Mouse (Mus musculus) layer of hippocampus, adult 18-20 months (tissue): ENCODE measurements around the gene Nfasc. TPM values are rescaled to one million over a fixed set of nuclear protein-coding genes. Genes with fewer than 3 reads are reported as not detected.

Experiments used
- total RNA-seq, 2 experiments: library from RNA; stranded (reverse); gene quantifications; 2 replicates each; pipeline ENCODE4 v1.2.3; 2021

The Nfasc gene
- total RNA-seq, 2 experiments from 2014 or later = 139 to 143 TPM

Other genes starting within 250 kb of the Nfasc start
- gene Tmem81, start 235.6 kb downstream of the Nfasc start, total RNA-seq = 1 to 10 TPM; 5.3 to 6.3 TPM
- gene Cntn2, start 198.5 kb downstream of the Nfasc start, total RNA-seq = 10 to 100 TPM; 68.0 to 84.8 TPM
- gene Lrrn2, start 138.5 kb upstream of the Nfasc start, total RNA-seq = 100 to 1,000 TPM; 213 to 214 TPM